ENCODE assay signal across 8 mouse cellular contexts in genomic region chr11:60384762-60385421, GRCm38 (mm10). TPM values are rescaled to one million over a fixed set of nuclear protein-coding genes. Genes with fewer than 3 reads are reported as not detected.
DNase-seq lines count a peak whose midpoint lies in the region; ATAC-seq and TF ChIP-seq lines count a peak whose summit lies in the region.

No protein-coding gene starts in this region.

- no peaks in the 10 kb centered on the region for H3K36me3 ChIP-seq in heart, embryonic 12.5 days
- H3K36me3 ChIP-seq in hindbrain, postnatal 0 days (ENCODE audit: insufficient read depth, low read length): no peaks in the 10 kb centered on the region
- H3K36me3 ChIP-seq in limb, embryonic 15.5 days: no peaks in the 10 kb centered on the region
- H3K36me3 ChIP-seq in kidney, adult 2 months (ENCODE audit: control insufficient read depth, insufficient read depth, low read length): no peaks in the 10 kb centered on the region

- intact Hi-C loops in heart, postnatal 36 days (cut with DNase I): no loop called here

- TF ChIP-seq POLR2A in kidney, adult 2 months (IDR thresholded peaks at IDR 0.05; ENCODE audit: low read depth, low read length): no peak

- H3K4me1 ChIP-seq in heart, embryonic 12.5 days (replicated peaks): peaks cover 22% of the 10 kb centered on the region
- peaks cover 16% of the 10 kb centered on the region for H3K4me1 ChIP-seq in hindbrain, postnatal 0 days (ENCODE audit: insufficient read depth, low read length)
- H3K4me1 ChIP-seq in limb, embryonic 15.5 days: peaks cover 7% of the 10 kb centered on the region; the same call in 1 of the 2 replicates
- H3K4me1 ChIP-seq in kidney, adult 2 months (ENCODE audit: control insufficient read depth, insufficient read depth, low read length): no peaks in the 10 kb centered on the region

- H3K4me2 ChIP-seq in heart, embryonic 12.5 days: peak overlapping the region; percentile 53
- peak overlapping the region; percentile 41 for H3K4me2 ChIP-seq in hindbrain, postnatal 0 days (ENCODE audit: low read depth, low read length)
- 0 out of 2 replicates have a peak overlapping the region, but pooled peaks have one; percentile 4 for H3K4me2 ChIP-seq in limb, embryonic 15.5 days

- 0 out of 2 replicates have a peak, but pooled peaks cover 3% of the 10 kb centered on the region for H3K9me3 ChIP-seq in heart, embryonic 12.5 days (replicated peaks)
- H3K9me3 ChIP-seq in hindbrain, postnatal 0 days (ENCODE audit: low read length): no peaks in the 10 kb centered on the region
- no peaks in the 10 kb centered on the region for H3K9me3 ChIP-seq in limb, embryonic 15.5 days

- H3K27ac ChIP-seq in heart, embryonic 12.5 days (ENCODE audit: poor library complexity, severe bottlenecking): no peak overlapping the region
- H3K27ac ChIP-seq in hindbrain, postnatal 0 days: peak overlapping the region; percentile 83
- H3K27ac ChIP-seq in limb, embryonic 15.5 days: no peak overlapping the region
- no peak overlapping the region for H3K27ac ChIP-seq in kidney, adult 2 months (ENCODE audit: insufficient read depth, low read depth, low read length)

- DNase-seq in heart, postnatal 36 days: no peak
- DNase-seq in embryo, embryonic 9.5 days (ENCODE audit: extremely low spot score): peak; percentile 25
- DNase-seq in hindbrain, postnatal 0 days (ENCODE audit: low spot score): peak; percentile 84
- DNase-seq in telencephalon, adult 2 months (ENCODE audit: low read depth, low spot score): peak; percentile 85
- DNase-seq in kidney, adult 2 months: no peak
- no peak for DNase-seq in natural killer cell, adult 2 months (ENCODE audit: low spot score in 2 of 2)

- 8% methylated on average over 16 of the region's 16 CpGs for WGBS in heart, embryonic 12.5 days
- WGBS in hindbrain, postnatal 0 days: 4% methylated on average over 16 of the region's 16 CpGs
- 11% methylated on average over 16 of the region's 16 CpGs for WGBS in limb, embryonic 15.5 days
- WGBS in kidney, adult 2 months: 31% methylated on average over 16 of the region's 16 CpGs

- no peak for TF ChIP-seq CTCF in hindbrain, postnatal 0 days (IDR thresholded peaks at IDR 0.05; ENCODE audit: low read depth)
- no peak for TF ChIP-seq CTCF in kidney, adult 2 months (conservative IDR thresholded peaks at IDR 0.05; ENCODE audit: insufficient read depth, insufficient read length, low read depth, low read length)

- 0 out of 2 replicates have a peak overlapping the region, but pooled peaks have one; percentile 31 for H3K9ac ChIP-seq in heart, embryonic 12.5 days
- H3K9ac ChIP-seq in hindbrain, postnatal 0 days (replicated peaks; ENCODE audit: low read length): peak overlapping the region; percentile 13; the same call in 1 of the 2 replicates
- no peak overlapping the region for H3K9ac ChIP-seq in limb, embryonic 15.5 days

- ATAC-seq in heart, embryonic 12.5 days (ENCODE audit: insufficient number of reproducible peaks, low FRiP score): no peak
- ATAC-seq in hindbrain, postnatal 0 days: peak; percentile 85
- no peak for ATAC-seq in limb, embryonic 15.5 days (ENCODE audit: insufficient number of reproducible peaks, low FRiP score, low TSS enrichment, low read depth)

- no peak overlapping the region for H3K4me3 ChIP-seq in heart, embryonic 12.5 days
- H3K4me3 ChIP-seq in hindbrain, postnatal 0 days (ENCODE audit: low read length): no peak overlapping the region
- no peak overlapping the region for H3K4me3 ChIP-seq in limb, embryonic 15.5 days
- no peak overlapping the region for H3K4me3 ChIP-seq in kidney, adult 2 months (ENCODE audit: insufficient read depth, low read depth, low read length)

- H3K27me3 ChIP-seq in heart, embryonic 12.5 days (replicated peaks): peaks cover 13% of the 10 kb centered on the region; the same call in 1 of the 2 replicates
- H3K27me3 ChIP-seq in hindbrain, postnatal 0 days (ENCODE audit: insufficient read depth, low read length): no peaks in the 10 kb centered on the region
- H3K27me3 ChIP-seq in limb, embryonic 15.5 days: no peaks in the 10 kb centered on the region
- H3K27me3 ChIP-seq in kidney, adult 2 months (replicated peaks; ENCODE audit: control insufficient read depth, insufficient read depth, low read length): no peaks in the 10 kb centered on the region

RNA-seq across cellular contexts. Expression of gene Drc3, which starts 31.8 kb away (rescaled TPM):
- 1.6 and 2.3 TPM in 2 replicates for polyA plus RNA-seq in heart, embryonic 12.5 days (2016; fragmentation: Nextera tagmentation; extraction: Ambion mirVana)
- total RNA-seq in heart, postnatal 36 days (2021): 1 to 10 TPM; 2.4 to 2.5 TPM
- total RNA-seq in hindbrain, postnatal 0 days (2014; rRNA removed): 8.4 and 12.4 TPM in 2 replicates
- polyA plus RNA-seq in hindbrain, postnatal 0 days (2015; fragmentation: Nextera tagmentation; extraction: Ambion mirVana): 6.8 and 7.9 TPM in 2 replicates
- polyA plus RNA-seq in limb, embryonic 15.5 days (2015; fragmentation: Nextera tagmentation; extraction: Ambion mirVana): 1.7 and 1.8 TPM in 2 replicates
- 2.6 and 2.8 TPM in 2 replicates for polyA plus RNA-seq in kidney, adult 2 months (2012; rRNA removed)

RNA-seq across cellular contexts. Expression of gene Gid4, which starts 32.1 kb away (rescaled TPM):
- polyA plus RNA-seq in heart, embryonic 12.5 days (2016; fragmentation: Nextera tagmentation; extraction: Ambion mirVana): 21.6 and 22.9 TPM in 2 replicates
- total RNA-seq in heart, postnatal 36 days (2021): 10 to 100 TPM; 47.7 to 49.8 TPM
- total RNA-seq in hindbrain, postnatal 0 days (2014; rRNA removed): 29.8 and 31.1 TPM in 2 replicates
- polyA plus RNA-seq in hindbrain, postnatal 0 days (2015; fragmentation: Nextera tagmentation; extraction: Ambion mirVana): 19.7 and 20.4 TPM in 2 replicates
- polyA plus RNA-seq in limb, embryonic 15.5 days (2015; fragmentation: Nextera tagmentation; extraction: Ambion mirVana): 26.3 and 29.9 TPM in 2 replicates
- 24.3 and 25.5 TPM in 2 replicates for polyA plus RNA-seq in kidney, adult 2 months (2012; rRNA removed)

RNA-seq across cellular contexts. Expression of gene Tom1l2, which starts 32.2 kb away (rescaled TPM):
- 28.9 and 32.1 TPM in 2 replicates for polyA plus RNA-seq in heart, embryonic 12.5 days (2016; fragmentation: Nextera tagmentation; extraction: Ambion mirVana)
- 100 to 1,000 TPM; 101 to 113 TPM for total RNA-seq in heart, postnatal 36 days (2021)
- total RNA-seq in hindbrain, postnatal 0 days (2014; rRNA removed): 109 and 124 TPM in 2 replicates
- polyA plus RNA-seq in hindbrain, postnatal 0 days (2015; fragmentation: Nextera tagmentation; extraction: Ambion mirVana): 44.7 and 48.2 TPM in 2 replicates
- polyA plus RNA-seq in limb, embryonic 15.5 days (2015; fragmentation: Nextera tagmentation; extraction: Ambion mirVana): 33.4 and 33.7 TPM in 2 replicates
- polyA plus RNA-seq in kidney, adult 2 months (2012; rRNA removed): 95.2 and 125 TPM in 2 replicates

RNA-seq across cellular contexts. Expression of gene Atpaf2, which starts 33.4 kb away (rescaled TPM):
- 47.2 and 50.5 TPM in 2 replicates for polyA plus RNA-seq in heart, embryonic 12.5 days (2016; fragmentation: Nextera tagmentation; extraction: Ambion mirVana)
- total RNA-seq in heart, postnatal 36 days (2021): 10 to 100 TPM; 40.8 to 43.9 TPM
- total RNA-seq in hindbrain, postnatal 0 days (2014; rRNA removed): 29.2 and 63.4 TPM in 2 replicates
- 45.8 and 48.4 TPM in 2 replicates for polyA plus RNA-seq in hindbrain, postnatal 0 days (2015; fragmentation: Nextera tagmentation; extraction: Ambion mirVana)
- 52.4 and 55.4 TPM in 2 replicates for polyA plus RNA-seq in limb, embryonic 15.5 days (2015; fragmentation: Nextera tagmentation; extraction: Ambion mirVana)
- polyA plus RNA-seq in kidney, adult 2 months (2012; rRNA removed): 39.6 and 40.3 TPM in 2 replicates

Comparison
In these comparisons a context has a peak if more than half of its experiments do, and no peak if none do; other contexts are left out.
1. DNase-seq: peak in embryo, embryonic 9.5 days (single experiment), hindbrain, postnatal 0 days (single experiment) and telencephalon, adult 2 months (single experiment); none in heart, postnatal 36 days (0 of 2), kidney, adult 2 months (single experiment) and natural killer cell, adult 2 months (0 of 2).
2. Peak in every context shown above with its lines, with median percentiles within 50 percentile points of each other: H3K4me2 ChIP-seq.